Mouse (Mus musculus): ENCODE results near the gene Atrn.

DNA sequence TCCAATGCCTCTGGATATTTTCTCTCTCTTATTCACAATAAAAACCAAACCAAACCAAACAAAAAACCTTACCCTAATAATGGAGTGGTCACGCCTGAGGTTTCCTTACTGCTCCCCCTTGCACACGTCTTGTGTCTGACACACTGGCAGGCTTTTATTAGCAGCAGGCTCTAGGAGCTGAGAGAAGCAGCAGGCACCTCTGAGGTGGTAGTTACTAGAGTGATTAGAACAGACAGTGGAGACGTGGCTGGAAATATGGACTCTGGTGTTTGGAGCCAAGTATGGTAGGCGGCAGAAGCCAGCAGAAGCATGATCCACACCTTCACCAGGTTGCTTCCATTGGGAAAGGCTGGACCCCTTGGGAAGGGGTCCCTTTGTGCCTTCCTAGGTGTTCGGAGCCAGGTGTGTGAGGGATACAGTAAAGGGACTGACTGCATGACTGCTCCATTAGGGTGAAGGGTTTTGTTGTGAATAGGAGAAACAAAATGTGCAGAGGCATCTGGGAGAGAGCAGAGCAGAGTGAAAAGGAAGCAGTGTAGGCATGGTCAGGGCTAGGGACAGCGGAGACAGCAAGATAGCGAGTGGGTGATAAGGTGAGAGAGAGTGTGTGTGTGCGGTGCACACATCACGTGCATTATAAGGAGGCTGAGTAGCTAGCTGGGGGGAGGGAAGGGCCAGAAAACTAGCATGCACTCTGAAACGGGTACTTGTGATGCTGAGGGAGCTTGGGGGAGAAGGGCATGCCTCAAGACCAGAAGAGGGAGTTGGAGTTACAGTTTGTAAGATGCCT lies 72.0 kb downstream of the Atrn start:
- TF ChIP-seq CTCF (IDR thresholded peaks at IDR 0.05; ENCODE audit: borderline replicate concordance, insufficient read depth, low read depth, low read length) (no peak), POLR2A (IDR thresholded peaks at IDR 0.05; ENCODE audit: borderline replicate concordance, insufficient read depth, low read length) (no peak)
